Mouse (Mus musculus): ENCODE measurements at regions not wholly inside any gene's neighbourhood (a gene's known extent, or its start where the extent isn't known, plus 50 kb on each side); places are given as distances from the start of the nearest gene placed in this dataset.

GRCm38 (mm10) chr16:93046221-93046620, 220.3 kb upstream of the Runx1 start:
- ATAC-seq (no peak), DNase-seq (ENCODE audit: low spot score) (no peak)
- Histone ChIP-seq H3K27me3 (replicated peaks; ENCODE audit: insufficient read depth, low read length) (no peaks in the 10 kb centered on the region), H3K4me2 (replicated peaks; ENCODE audit: low read depth, low read length) (no peak overlapping the region), H3K9me3 (ENCODE audit: low read length) (no peaks in the 10 kb centered on the region), H3K4me1 (ENCODE audit: insufficient read depth, low read depth, low read length) (0 out of 2 replicates have a peak, but pooled peaks cover 5% of the 10 kb centered on the region), H3K9ac (replicated peaks; ENCODE audit: low read depth) (no peak overlapping the region), H3K27ac (ENCODE audit: low read length) (no peak overlapping the region), H3K36me3 (ENCODE audit: insufficient read depth, low read length) (no peaks in the 10 kb centered on the region), H3K4me3 (ENCODE audit: low read depth, low read length) (no peak overlapping the region)
- TF ChIP-seq CTCF (IDR thresholded peaks at IDR 0.05) (no peak), EP300 (IDR thresholded peaks at IDR 0.05) (no peak)
- 69% methylated on average over 3 of the region's 3 CpGs for WGBS

- Histone ChIP-seq H3K36me3 (ENCODE audit: insufficient read depth, low read length) (no peaks in the 10 kb centered on the region), H3K9ac (replicated peaks; ENCODE audit: low read depth) (no peak overlapping the region), H3K9me3 (ENCODE audit: low read length) (no peaks in the 10 kb centered on the region), H3K27me3 (replicated peaks; ENCODE audit: insufficient read depth, low read length) (no peaks in the 10 kb centered on the region), H3K4me1 (ENCODE audit: insufficient read depth, low read depth, low read length) (0 out of 2 replicates have a peak, but pooled peaks cover 5% of the 10 kb centered on the region), H3K27ac (ENCODE audit: low read length) (no peak overlapping the region), H3K4me3 (ENCODE audit: low read depth, low read length) (no peak overlapping the region), H3K4me2 (replicated peaks; ENCODE audit: low read depth, low read length) (no peak overlapping the region)
- no peak for DNase-seq (ENCODE audit: low spot score)
- no peak for ATAC-seq
- 29% methylated on average over 9 of the region's 9 CpGs for WGBS
- TF ChIP-seq CTCF (IDR thresholded peaks at IDR 0.05) (no peak), EP300 (IDR thresholded peaks at IDR 0.05) (no peak)
Observed at GRCm38 (mm10) chr16:93043355-93043754, 217.4 kb upstream of the Runx1 start.

GRCm38 (mm10) chr16:93042941-93043340, 217.0 kb upstream of the Runx1 start:
- WGBS: 16% methylated on average over 6 of the region's 6 CpGs
- Histone ChIP-seq H3K4me2 (replicated peaks; ENCODE audit: low read depth, low read length) (0 out of 2 replicates have a peak overlapping the region, but pooled peaks have one; percentile 22), H3K27ac (ENCODE audit: low read length) (no peak overlapping the region), H3K27me3 (replicated peaks; ENCODE audit: insufficient read depth, low read length) (no peaks in the 10 kb centered on the region), H3K9me3 (ENCODE audit: low read length) (no peaks in the 10 kb centered on the region), H3K36me3 (ENCODE audit: insufficient read depth, low read length) (no peaks in the 10 kb centered on the region), H3K4me3 (ENCODE audit: low read depth, low read length) (no peak overlapping the region), H3K4me1 (ENCODE audit: insufficient read depth, low read depth, low read length) (0 out of 2 replicates have a peak, but pooled peaks cover 5% of the 10 kb centered on the region), H3K9ac (replicated peaks; ENCODE audit: low read depth) (no peak overlapping the region)
- no peak for ATAC-seq
- TF ChIP-seq CTCF (IDR thresholded peaks at IDR 0.05) (no peak), EP300 (IDR thresholded peaks at IDR 0.05) (no peak)
- DNase-seq (ENCODE audit: low spot score): no peak

GRCm38 (mm10) chr16:93042491-93042890, 216.5 kb upstream of the Runx1 start:
- Histone ChIP-seq H3K36me3 (ENCODE audit: insufficient read depth, low read length) (no peaks in the 10 kb centered on the region), H3K4me3 (ENCODE audit: low read depth, low read length) (no peak overlapping the region), H3K4me1 (ENCODE audit: insufficient read depth, low read depth, low read length) (0 out of 2 replicates have a peak, but pooled peaks cover 5% of the 10 kb centered on the region), H3K27me3 (replicated peaks; ENCODE audit: insufficient read depth, low read length) (no peaks in the 10 kb centered on the region), H3K4me2 (replicated peaks; ENCODE audit: low read depth, low read length) (no peak overlapping the region), H3K9me3 (ENCODE audit: low read length) (no peaks in the 10 kb centered on the region), H3K27ac (ENCODE audit: low read length) (no peak overlapping the region), H3K9ac (replicated peaks; ENCODE audit: low read depth) (no peak overlapping the region)
- DNase-seq (ENCODE audit: low spot score): no peak
- no peak for ATAC-seq
- WGBS: 28% methylated on average over 10 of the region's 10 CpGs
- no peak for TF ChIP-seq EP300 (IDR thresholded peaks at IDR 0.05)
- no peak for TF ChIP-seq CTCF (IDR thresholded peaks at IDR 0.05)

GRCm38 (mm10) chr16:93041887-93042286, 215.9 kb upstream of the Runx1 start:
- ATAC-seq: no peak
- 65% methylated on average over 3 of the region's 3 CpGs for WGBS
- no peak overlapping the region for H3K27ac ChIP-seq (ENCODE audit: low read length)

GRCm38 (mm10) chr16:93041399-93041798, 215.4 kb upstream of the Runx1 start:
- Histone ChIP-seq H3K4me2 (replicated peaks; ENCODE audit: low read depth, low read length) (no peak overlapping the region), H3K27me3 (replicated peaks; ENCODE audit: insufficient read depth, low read length) (no peaks in the 10 kb centered on the region), H3K9ac (replicated peaks; ENCODE audit: low read depth) (no peak overlapping the region), H3K4me3 (ENCODE audit: low read depth, low read length) (no peak overlapping the region), H3K36me3 (ENCODE audit: insufficient read depth, low read length) (no peaks in the 10 kb centered on the region), H3K9me3 (ENCODE audit: low read length) (no peaks in the 10 kb centered on the region), H3K4me1 (ENCODE audit: insufficient read depth, low read depth, low read length) (0 out of 2 replicates have a peak, but pooled peaks cover 5% of the 10 kb centered on the region), H3K27ac (ENCODE audit: low read length) (no peak overlapping the region)
- TF ChIP-seq CTCF (IDR thresholded peaks at IDR 0.05): no peak
- no peak for TF ChIP-seq EP300 (IDR thresholded peaks at IDR 0.05)
- ATAC-seq (no peak), DNase-seq (ENCODE audit: low spot score) (no peak)

More at GRCm38 (mm10) chr16:93041887-93042286, 215.9 kb upstream of the Runx1 start:
- DNase-seq (ENCODE audit: low spot score): no peak
- 0 out of 2 replicates have a peak, but pooled peaks cover 5% of the 10 kb centered on the region for H3K4me1 ChIP-seq (ENCODE audit: insufficient read depth, low read depth, low read length)
- no peak overlapping the region for H3K4me3 ChIP-seq (ENCODE audit: low read depth, low read length)
- H3K9me3 ChIP-seq (ENCODE audit: low read length): no peaks in the 10 kb centered on the region
- H3K27me3 ChIP-seq (replicated peaks; ENCODE audit: insufficient read depth, low read length): no peaks in the 10 kb centered on the region
- no peak for TF ChIP-seq EP300 (IDR thresholded peaks at IDR 0.05)
- H3K4me2 ChIP-seq (replicated peaks; ENCODE audit: low read depth, low read length): no peak overlapping the region
- no peak overlapping the region for H3K9ac ChIP-seq (replicated peaks; ENCODE audit: low read depth)
- no peaks in the 10 kb centered on the region for H3K36me3 ChIP-seq (ENCODE audit: insufficient read depth, low read length)

- TF ChIP-seq CTCF (IDR thresholded peaks at IDR 0.05) (no peak), EP300 (IDR thresholded peaks at IDR 0.05) (no peak)
- H3K4me3 ChIP-seq (ENCODE audit: low read depth, low read length): no peak overlapping the region
- no peaks in the 10 kb centered on the region for H3K4me1 ChIP-seq (ENCODE audit: insufficient read depth, low read depth, low read length)
- no peak overlapping the region for H3K27ac ChIP-seq (ENCODE audit: low read length)
- ATAC-seq: no peak
- H3K9me3 ChIP-seq (ENCODE audit: low read length): no peaks in the 10 kb centered on the region
- H3K36me3 ChIP-seq (ENCODE audit: insufficient read depth, low read length): no peaks in the 10 kb centered on the region
- H3K27me3 ChIP-seq (replicated peaks; ENCODE audit: insufficient read depth, low read length): no peaks in the 10 kb centered on the region
- WGBS: 87% methylated on average over 9 of the region's 9 CpGs
- H3K4me2 ChIP-seq (replicated peaks; ENCODE audit: low read depth, low read length): no peak overlapping the region
- DNase-seq (ENCODE audit: low spot score): no peak
- H3K9ac ChIP-seq (replicated peaks; ENCODE audit: low read depth): no peak overlapping the region
Observed at GRCm38 (mm10) chr16:93035626-93036025, 209.7 kb upstream of the Runx1 start.

Data from lung, postnatal 0 days (tissue).